Mouse (Mus musculus): ENCODE data around the gene Rrp7a. TPM values are rescaled to one million over a fixed set of nuclear protein-coding genes. Genes with fewer than 3 reads are reported as not detected.

The Rrp7a gene
- polyA plus RNA-seq, 1 experiment from 2014 or later = 39.9 TPM

GRCm38 (mm10) chr15:83168875-83169771 lies 46.5 kb upstream of the Rrp7a start:
- WGBS = 49% methylated on average over 6 of the region's 7 CpGs
- TF ChIP-seq CTCF (IDR thresholded peaks at IDR 0.05; ENCODE audit: low read depth) (no peak), EP300 (optimal IDR thresholded peaks at IDR 0.05) (no peak)
- DNase-seq (ENCODE audit: low spot score) (peak; percentile 39), ATAC-seq (ENCODE audit: low FRiP score, low TSS enrichment) (no peak)
- Histone ChIP-seq H3K4me1 (replicated peaks; ENCODE audit: control insufficient read depth, insufficient read depth) (peaks cover 17% of the 10 kb centered on the region), H3K9me3 (ENCODE audit: control insufficient read depth, low read length) (no peaks in the 10 kb centered on the region), H3K9ac (ENCODE audit: low read length) (no peak overlapping the region), H3K27ac (replicated peaks) (peak overlapping the region; percentile 90), H3K27me3 (ENCODE audit: control insufficient read depth, insufficient read depth, low read length) (no peaks in the 10 kb centered on the region), H3K36me3 (ENCODE audit: control insufficient read depth, insufficient read depth, low read length) (no peaks in the 10 kb centered on the region), H3K4me2 (replicated peaks; ENCODE audit: low read depth) (peak overlapping the region; percentile 27; the same call in 1 of the 2 replicates), H3K4me3 (ENCODE audit: low read depth, low read length) (no peak overlapping the region)

- H3K4me1 ChIP-seq (replicated peaks; ENCODE audit: control insufficient read depth, insufficient read depth) = peaks cover 17% of the 10 kb centered on the region
- ATAC-seq (ENCODE audit: low FRiP score, low TSS enrichment) = no peak
- TF ChIP-seq CTCF (IDR thresholded peaks at IDR 0.05; ENCODE audit: low read depth) = no peak
- TF ChIP-seq EP300 (optimal IDR thresholded peaks at IDR 0.05) = no peak
- H3K4me2 ChIP-seq (replicated peaks; ENCODE audit: low read depth) = no peak overlapping the region
- peak overlapping the region; percentile 90 for H3K27ac ChIP-seq (replicated peaks)
- no peak overlapping the region for H3K4me3 ChIP-seq (ENCODE audit: low read depth, low read length)
- H3K27me3 ChIP-seq (ENCODE audit: control insufficient read depth, insufficient read depth, low read length) = no peaks in the 10 kb centered on the region
- WGBS = 85% methylated on average over 3 of the region's 3 CpGs
- no peaks in the 10 kb centered on the region for H3K9me3 ChIP-seq (ENCODE audit: control insufficient read depth, low read length)
- no peaks in the 10 kb centered on the region for H3K36me3 ChIP-seq (ENCODE audit: control insufficient read depth, insufficient read depth, low read length)
- DNase-seq (ENCODE audit: low spot score) = no peak
- H3K9ac ChIP-seq (ENCODE audit: low read length) = no peak overlapping the region
Observed at GRCm38 (mm10) chr15:83168311-83168710, 45.7 kb upstream of the Rrp7a start.

GRCm38 (mm10) chr15:83167550-83168065 lies 45.0 kb upstream of the Rrp7a start:
- Histone ChIP-seq H3K4me3 (ENCODE audit: low read depth, low read length) (no peak overlapping the region), H3K9ac (ENCODE audit: low read length) (0 out of 2 replicates have a peak overlapping the region, but pooled peaks have one; percentile 31), H3K27me3 (ENCODE audit: control insufficient read depth, insufficient read depth, low read length) (no peaks in the 10 kb centered on the region), H3K27ac (replicated peaks) (peak overlapping the region; percentile 90), H3K4me1 (replicated peaks; ENCODE audit: control insufficient read depth, insufficient read depth) (peaks cover 17% of the 10 kb centered on the region), H3K9me3 (ENCODE audit: control insufficient read depth, low read length) (no peaks in the 10 kb centered on the region), H3K4me2 (replicated peaks; ENCODE audit: low read depth) (peak overlapping the region; percentile 14; the same call in 1 of the 2 replicates), H3K36me3 (ENCODE audit: control insufficient read depth, insufficient read depth, low read length) (no peaks in the 10 kb centered on the region)
- DNase-seq (ENCODE audit: low spot score) (no peak), ATAC-seq (ENCODE audit: low FRiP score, low TSS enrichment) (no peak)
- TF ChIP-seq EP300 (optimal IDR thresholded peaks at IDR 0.05) (no peak), CTCF (IDR thresholded peaks at IDR 0.05; ENCODE audit: low read depth) (no peak)
- WGBS = 69% methylated on average over 8 of the region's 8 CpGs

GRCm38 (mm10) chr15:83167126-83167525 lies 44.5 kb upstream of the Rrp7a start:
- no peaks in the 10 kb centered on the region for H3K9me3 ChIP-seq (ENCODE audit: control insufficient read depth, low read length)
- ATAC-seq (ENCODE audit: low FRiP score, low TSS enrichment) (peak; percentile 42), DNase-seq (ENCODE audit: low spot score) (peak; percentile 80)
- peak; percentile 29 for TF ChIP-seq EP300 (optimal IDR thresholded peaks at IDR 0.05)
- no peak for TF ChIP-seq CTCF (IDR thresholded peaks at IDR 0.05; ENCODE audit: low read depth)
- H3K27me3 ChIP-seq (ENCODE audit: control insufficient read depth, insufficient read depth, low read length) = no peaks in the 10 kb centered on the region
- 0 out of 2 replicates have a peak overlapping the region, but pooled peaks have one; percentile 31 for H3K9ac ChIP-seq (ENCODE audit: low read length)
- no peaks in the 10 kb centered on the region for H3K36me3 ChIP-seq (ENCODE audit: control insufficient read depth, insufficient read depth, low read length)
- H3K4me3 ChIP-seq (ENCODE audit: low read depth, low read length) = no peak overlapping the region
- 28% methylated on average over 5 of the region's 5 CpGs for WGBS
- H3K27ac ChIP-seq (replicated peaks) = peak overlapping the region; percentile 90
- peaks cover 17% of the 10 kb centered on the region for H3K4me1 ChIP-seq (replicated peaks; ENCODE audit: control insufficient read depth, insufficient read depth)
- H3K4me2 ChIP-seq (replicated peaks; ENCODE audit: low read depth) = peak overlapping the region; percentile 14; the same call in 1 of the 2 replicates

GRCm38 (mm10) chr15:83166642-83167041 lies 44.0 kb upstream of the Rrp7a start:
- Histone ChIP-seq H3K9me3 (ENCODE audit: control insufficient read depth, low read length) (no peaks in the 10 kb centered on the region), H3K4me3 (ENCODE audit: low read depth, low read length) (no peak overlapping the region), H3K9ac (ENCODE audit: low read length) (no peak overlapping the region), H3K4me1 (replicated peaks; ENCODE audit: control insufficient read depth, insufficient read depth) (peaks cover 17% of the 10 kb centered on the region), H3K36me3 (ENCODE audit: control insufficient read depth, insufficient read depth, low read length) (no peaks in the 10 kb centered on the region), H3K27ac (replicated peaks) (peak overlapping the region; percentile 90), H3K4me2 (replicated peaks; ENCODE audit: low read depth) (no peak overlapping the region; the same call in 1 of the 2 replicates), H3K27me3 (ENCODE audit: control insufficient read depth, insufficient read depth, low read length) (no peaks in the 10 kb centered on the region)
- TF ChIP-seq EP300 (optimal IDR thresholded peaks at IDR 0.05) = no peak
- TF ChIP-seq CTCF (IDR thresholded peaks at IDR 0.05; ENCODE audit: low read depth) = no peak
- DNase-seq (ENCODE audit: low spot score) (peak; percentile 46), ATAC-seq (ENCODE audit: low FRiP score, low TSS enrichment) (peak; percentile 69)
- WGBS = 58% methylated on average over 3 of the region's 3 CpGs

Measured in stomach, postnatal 0 days (tissue).